Mouse (Mus musculus): Measurements from ENCODE around the gene Cpxm2.

Gene Cpxm2

GRCm38 (mm10) chr7:132015193-132015592 lies 139.3 kb downstream of the Cpxm2 start:
- no peak for DNase-seq

- DNase-seq: no peak
Observed at GRCm38 (mm10) chr7:132013970-132014369, 140.6 kb downstream of the Cpxm2 start.

- no peak for DNase-seq
Observed at GRCm38 (mm10) chr7:132012969-132013679, 141.4 kb downstream of the Cpxm2 start.

- peak; percentile 32 for DNase-seq
Observed at GRCm38 (mm10) chr7:132009002-132009401, 145.5 kb downstream of the Cpxm2 start.

GRCm38 (mm10) chr7:132005996-132006696 lies 148.4 kb downstream of the Cpxm2 start:
- DNase-seq: no peak

GRCm38 (mm10) chr7:131992873-131993272 lies 161.7 kb downstream of the Cpxm2 start:
- DNase-seq: no peak

- DNase-seq: no peak
Observed at GRCm38 (mm10) chr7:131992226-131992625, 162.3 kb downstream of the Cpxm2 start.

- DNase-seq: no peak
Observed at GRCm38 (mm10) chr7:131989056-131989455, 165.5 kb downstream of the Cpxm2 start.

Data from lung, postnatal 36 days (tissue).